Mouse (Mus musculus) activated CD4-positive, CD25-positive, alpha-beta regulatory T cell, adult 9 weeks (primary cell): ENCODE measurements around the gene Adap1. TPM values are rescaled to one million over a fixed set of nuclear protein-coding genes. Genes with fewer than 3 reads are reported as not detected.

Experiments
- polyA plus RNA-seq: library from polyadenylated mRNA; unstranded; fragments of 100-300 nt; shearing (Covaris generic); gene quantifications from one replicate; pipeline ENCODE4 v1.2.1, GENCODE M21; 2017

The Adap1 gene
- 3.7 TPM for polyA plus RNA-seq

DNA sequence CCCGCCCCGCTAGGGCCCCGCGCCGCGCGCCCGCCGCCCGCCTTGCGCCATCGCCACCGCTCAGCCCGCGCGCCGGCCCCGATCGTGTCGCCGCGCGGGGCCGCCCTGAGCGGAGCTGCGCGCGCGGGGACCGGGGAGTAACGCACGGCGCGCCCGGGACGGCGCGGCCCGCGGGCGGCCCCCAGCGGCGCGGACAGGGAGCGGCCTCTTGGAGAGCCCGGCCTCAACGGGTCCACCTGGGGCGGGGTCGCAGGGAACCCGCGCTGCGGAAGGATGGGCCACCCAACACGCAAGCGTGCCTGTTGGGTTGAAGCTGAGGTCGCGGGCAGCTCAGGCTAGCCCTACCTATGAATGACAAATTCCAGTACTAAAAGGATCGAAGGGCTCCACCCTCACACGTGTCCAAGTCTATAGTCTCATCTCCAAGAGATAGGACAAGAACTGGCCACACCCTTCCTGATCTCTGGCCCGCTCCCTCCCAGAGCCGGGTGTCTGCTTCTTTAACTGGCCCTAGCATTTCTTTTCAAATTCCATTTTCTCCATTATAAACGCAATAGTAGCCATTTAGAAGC, at the start of gene Adap1:
Adap1 (minus strand) TSS at position 228 of the 572 bp plus-strand sequence.

GRCm38 (mm10) chr5:139352317-139352716, 26.9 kb upstream of the Adap1 start, which contains the start of gene Cyp2w1:
Gene Cyp2w1 (plus strand): TSS chr5:139352617.

GRCm38 (mm10) chr5:139351134-139351533, 25.7 kb upstream of the Adap1 start, which contains the start of gene Cox19:
Gene Cox19 (minus strand): TSS chr5:139351418.

DNA sequence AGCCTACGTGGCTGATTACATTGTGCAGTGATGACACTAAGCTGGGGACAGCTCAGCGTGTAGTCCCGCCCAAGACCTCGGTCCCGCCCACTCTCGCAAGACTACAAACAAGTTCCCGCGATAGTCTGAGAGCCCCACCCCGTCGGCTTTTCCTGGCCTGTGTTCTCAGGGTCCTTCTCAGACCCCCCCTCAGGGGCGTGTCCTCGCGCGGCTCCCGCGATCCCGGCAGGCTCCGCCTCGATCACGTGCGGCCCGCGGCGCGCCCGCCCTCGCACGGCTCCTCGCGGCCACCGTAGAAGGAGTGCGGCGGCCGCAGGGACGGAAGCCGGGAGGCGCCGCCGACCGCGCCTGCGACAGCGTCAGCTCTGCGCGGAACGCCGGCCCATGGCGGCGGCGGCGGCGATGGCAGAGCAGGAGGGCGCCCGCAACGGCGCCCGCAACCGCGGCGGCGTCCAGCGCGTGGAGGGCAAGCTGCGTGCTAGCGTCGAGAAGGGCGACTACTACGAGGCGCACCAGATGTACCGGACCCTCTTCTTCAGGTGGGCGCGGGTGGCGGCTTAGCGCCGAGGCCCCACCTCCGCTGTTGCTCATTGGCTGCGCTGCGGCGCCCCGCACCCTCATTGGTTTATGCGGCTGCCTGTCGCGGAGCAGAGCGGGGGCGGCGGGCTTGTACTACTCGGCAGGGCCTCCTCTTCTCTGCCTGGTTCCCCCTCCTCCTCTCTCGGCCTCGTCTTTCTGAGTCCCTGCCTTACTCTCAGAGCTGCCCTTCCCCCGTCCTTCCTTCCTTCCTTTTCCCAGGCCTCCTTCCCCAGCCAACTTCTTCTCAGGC, 73.1 kb downstream of the Adap1 start, which contains the start of gene Get4:
Get4 (plus strand) TSS at position 244 of the 829 bp plus-strand sequence.

Other genes with a start within 250 kb of the Adap1 start
- gene Prkar1b, start 175.6 kb downstream of the Adap1 start, polyA plus RNA-seq, result 2.0 TPM
- 13.3 TPM for gene Dnaaf5, start 175.4 kb downstream of the Adap1 start, polyA plus RNA-seq
- gene Sun1, start 125.0 kb downstream of the Adap1 start, polyA plus RNA-seq, result 52.1 TPM
- 10.1 TPM for gene Get4, start 73.3 kb downstream of the Adap1 start, polyA plus RNA-seq
- gene Cox19, start 25.8 kb upstream of the Adap1 start, polyA plus RNA-seq, result 62.4 TPM
- gene Cyp2w1, start 27.0 kb upstream of the Adap1 start, polyA plus RNA-seq, result not detected
- 11.0 TPM for gene Gpr146, start 52.1 kb upstream of the Adap1 start, polyA plus RNA-seq
- 0.22 TPM for gene C130050O18Rik, start 79.7 kb upstream of the Adap1 start, polyA plus RNA-seq
- not detected for gene Gper1, start 97.5 kb upstream of the Adap1 start, polyA plus RNA-seq
- gene 3110082I17Rik, start 134.9 kb upstream of the Adap1 start, polyA plus RNA-seq, result 7.9 TPM
- gene Zfand2a, start 158.9 kb upstream of the Adap1 start, polyA plus RNA-seq, result 16.1 TPM
- not detected for gene Uncx, start 217.9 kb upstream of the Adap1 start, polyA plus RNA-seq